Mouse (Mus musculus): Measurements from ENCODE around the gene Prrx1. TPM values are rescaled to one million over a fixed set of nuclear protein-coding genes. Genes with fewer than 3 reads are reported as not detected.

The Prrx1 gene
- total RNA-seq (2017): not detected in 2 replicates

GRCm38 (mm10) chr1:163313101-163313773 lies at the start of gene Prrx1:
TSS of gene Prrx1 (minus strand) at chr1:163313710.
- no peak for ATAC-seq (replicated peaks in 1 of 2; ENCODE audit: insufficient read depth in 1 of 2, low FRiP score in 2 of 2, low TSS enrichment in 1 of 2, low read depth in 1 of 2, poor library complexity in 2 of 2, severe bottlenecking in 2 of 2)

- no peak for ATAC-seq (replicated peaks in 1 of 2; ENCODE audit: insufficient read depth in 1 of 2, low FRiP score in 2 of 2, low TSS enrichment in 1 of 2, low read depth in 1 of 2, poor library complexity in 2 of 2, severe bottlenecking in 2 of 2)
Observed at GRCm38 (mm10) chr1:163362202-163362601, 48.7 kb upstream of the Prrx1 start.

- ATAC-seq (replicated peaks in 1 of 2; ENCODE audit: insufficient read depth in 1 of 2, low FRiP score in 2 of 2, low TSS enrichment in 1 of 2, low read depth in 1 of 2, poor library complexity in 2 of 2, severe bottlenecking in 2 of 2): no peak
Observed at GRCm38 (mm10) chr1:163361376-163361775, 47.9 kb upstream of the Prrx1 start.

- no peak for ATAC-seq (replicated peaks in 1 of 2; ENCODE audit: insufficient read depth in 1 of 2, low FRiP score in 2 of 2, low TSS enrichment in 1 of 2, low read depth in 1 of 2, poor library complexity in 2 of 2, severe bottlenecking in 2 of 2)
Observed at GRCm38 (mm10) chr1:163360796-163361195, 47.3 kb upstream of the Prrx1 start.

- no peak for ATAC-seq (replicated peaks in 1 of 2; ENCODE audit: insufficient read depth in 1 of 2, low FRiP score in 2 of 2, low TSS enrichment in 1 of 2, low read depth in 1 of 2, poor library complexity in 2 of 2, severe bottlenecking in 2 of 2)
Observed at GRCm38 (mm10) chr1:163359521-163359920, 46.0 kb upstream of the Prrx1 start.

GRCm38 (mm10) chr1:163358165-163358564 lies 44.7 kb upstream of the Prrx1 start:
- ATAC-seq (replicated peaks in 1 of 2; ENCODE audit: insufficient read depth in 1 of 2, low FRiP score in 2 of 2, low TSS enrichment in 1 of 2, low read depth in 1 of 2, poor library complexity in 2 of 2, severe bottlenecking in 2 of 2): no peak

GRCm38 (mm10) chr1:163357733-163358132 lies 44.2 kb upstream of the Prrx1 start:
- no peak for ATAC-seq (replicated peaks in 1 of 2; ENCODE audit: insufficient read depth in 1 of 2, low FRiP score in 2 of 2, low TSS enrichment in 1 of 2, low read depth in 1 of 2, poor library complexity in 2 of 2, severe bottlenecking in 2 of 2)

GRCm38 (mm10) chr1:163356167-163356566 lies 42.7 kb upstream of the Prrx1 start:
- ATAC-seq (replicated peaks in 1 of 2; ENCODE audit: insufficient read depth in 1 of 2, low FRiP score in 2 of 2, low TSS enrichment in 1 of 2, low read depth in 1 of 2, poor library complexity in 2 of 2, severe bottlenecking in 2 of 2): no peak

GRCm38 (mm10) chr1:163355626-163356156 lies 42.2 kb upstream of the Prrx1 start:
- ATAC-seq (replicated peaks in 1 of 2; ENCODE audit: insufficient read depth in 1 of 2, low FRiP score in 2 of 2, low TSS enrichment in 1 of 2, low read depth in 1 of 2, poor library complexity in 2 of 2, severe bottlenecking in 2 of 2): no peak

- no peak for ATAC-seq (replicated peaks in 1 of 2; ENCODE audit: insufficient read depth in 1 of 2, low FRiP score in 2 of 2, low TSS enrichment in 1 of 2, low read depth in 1 of 2, poor library complexity in 2 of 2, severe bottlenecking in 2 of 2)
Observed at GRCm38 (mm10) chr1:163350988-163351387, 37.5 kb upstream of the Prrx1 start.

GRCm38 (mm10) chr1:163345541-163345940 lies 32.0 kb upstream of the Prrx1 start:
- ATAC-seq (replicated peaks in 1 of 2; ENCODE audit: insufficient read depth in 1 of 2, low FRiP score in 2 of 2, low TSS enrichment in 1 of 2, low read depth in 1 of 2, poor library complexity in 2 of 2, severe bottlenecking in 2 of 2): no peak

- no peak; a peak in 1 of 4 replicates for ATAC-seq (replicated peaks in 1 of 2; ENCODE audit: insufficient read depth in 1 of 2, low FRiP score in 2 of 2, low TSS enrichment in 1 of 2, low read depth in 1 of 2, poor library complexity in 2 of 2, severe bottlenecking in 2 of 2)
Observed at GRCm38 (mm10) chr1:163344931-163345330, 31.4 kb upstream of the Prrx1 start.

- ATAC-seq (replicated peaks in 1 of 2; ENCODE audit: insufficient read depth in 1 of 2, low FRiP score in 2 of 2, low TSS enrichment in 1 of 2, low read depth in 1 of 2, poor library complexity in 2 of 2, severe bottlenecking in 2 of 2): no peak
Observed at GRCm38 (mm10) chr1:163339219-163339561, 25.7 kb upstream of the Prrx1 start.

- ATAC-seq (replicated peaks in 1 of 2; ENCODE audit: insufficient read depth in 1 of 2, low FRiP score in 2 of 2, low TSS enrichment in 1 of 2, low read depth in 1 of 2, poor library complexity in 2 of 2, severe bottlenecking in 2 of 2): no peak
Observed at GRCm38 (mm10) chr1:163338525-163339218, 25.2 kb upstream of the Prrx1 start.

GRCm38 (mm10) chr1:163337821-163338220 lies 24.3 kb upstream of the Prrx1 start:
- peak; percentile 53 to 71 for ATAC-seq (replicated peaks in 1 of 2; ENCODE audit: insufficient read depth in 1 of 2, low FRiP score in 2 of 2, low TSS enrichment in 1 of 2, low read depth in 1 of 2, poor library complexity in 2 of 2, severe bottlenecking in 2 of 2)

- no peak for ATAC-seq (replicated peaks in 1 of 2; ENCODE audit: insufficient read depth in 1 of 2, low FRiP score in 2 of 2, low TSS enrichment in 1 of 2, low read depth in 1 of 2, poor library complexity in 2 of 2, severe bottlenecking in 2 of 2)
Observed at GRCm38 (mm10) chr1:163327279-163327678, 13.8 kb upstream of the Prrx1 start.

- ATAC-seq (replicated peaks in 1 of 2; ENCODE audit: insufficient read depth in 1 of 2, low FRiP score in 2 of 2, low TSS enrichment in 1 of 2, low read depth in 1 of 2, poor library complexity in 2 of 2, severe bottlenecking in 2 of 2): 0 out of 4 replicates have a peak, but pooled peaks of 1 of the 2 experiments have one; percentile 20
Observed at GRCm38 (mm10) chr1:163319669-163320571, 6.4 kb upstream of the Prrx1 start.

- ATAC-seq (replicated peaks in 1 of 2; ENCODE audit: insufficient read depth in 1 of 2, low FRiP score in 2 of 2, low TSS enrichment in 1 of 2, low read depth in 1 of 2, poor library complexity in 2 of 2, severe bottlenecking in 2 of 2): no peak
Observed at GRCm38 (mm10) chr1:163316920-163317319, 3.4 kb upstream of the Prrx1 start.

Measured in hematopoietic stem cell, adult 5-6 weeks (primary cell).